Mouse (Mus musculus) ES-Bruce4 (cell line): ENCODE results near the gene Aqp8. TPM values are rescaled to one million over a fixed set of nuclear protein-coding genes. Genes with fewer than 3 reads are reported as not detected.

Experiments used
- H3K27ac ChIP-seq: 2 replicates; pipeline ENCODE4 v1.5.1; 2012; ENCODE audit warnings: low read length, inconsistent platforms; ENCODE audit not compliant: insufficient read depth
- H3K27me3 ChIP-seq: 2 replicates; pipeline ENCODE4 v1.6.1; 2012; ENCODE audit warnings: mild to moderate bottlenecking, low read length, inconsistent platforms; ENCODE audit not compliant: control insufficient read depth, poor library complexity, insufficient read depth, severe bottlenecking
- H3K36me3 ChIP-seq: 2 replicates; pipeline ENCODE4 v1.6.1; 2012; ENCODE audit warnings: inconsistent platforms, mild to moderate bottlenecking, low read length, moderate library complexity; ENCODE audit not compliant: control insufficient read depth, poor library complexity, insufficient read depth, severe bottlenecking
- H3K4me1 ChIP-seq: one replicate; pipeline ENCODE4 v1.8.1; 2011; ENCODE audit warnings: low read length; ENCODE audit not compliant: control insufficient read depth, insufficient read depth
- H3K4me3 ChIP-seq: 2 replicates; pipeline ENCODE4 v1.5.1; 2011; ENCODE audit warnings: low read depth, mild to moderate bottlenecking, low read length
- H3K9ac ChIP-seq: 2 replicates; pipeline ENCODE4 v1.6.1; 2012; ENCODE audit warnings: low read depth, mild to moderate bottlenecking, inconsistent platforms; ENCODE audit not compliant: poor library complexity, severe bottlenecking
- H3K9me3 ChIP-seq: replicated peaks from 2 replicates; pipeline ENCODE4 v1.6.1; 2012; ENCODE audit warnings: mild to moderate bottlenecking, low read length, inconsistent platforms; ENCODE audit not compliant: control insufficient read depth, poor library complexity, insufficient read depth, severe bottlenecking
- CTCF ChIP-seq: IDR thresholded peaks from one replicate; pipeline ENCODE4 v1.8.1; 2011; ENCODE audit warnings: low read depth, low read length
- EP300 ChIP-seq: IDR thresholded peaks from 2 replicates; pipeline ENCODE4 v1.6.1; 2011; ENCODE audit warnings: low read depth, low read length; ENCODE audit not compliant: insufficient read depth
- POLR2A ChIP-seq: IDR thresholded peaks from one replicate; pipeline ENCODE4 v1.8.1; 2011; ENCODE audit warnings: low read length; ENCODE audit not compliant: insufficient read depth
- polyA plus RNA-seq: library from polyadenylated mRNA; stranded (reverse); fragments of >200 nt; gene quantifications from 2 replicates; pipeline ENCODE4 v1.2.4, GENCODE M21; 2011; ENCODE audit warnings: low read depth; ENCODE audit not compliant: missing spikeins, insufficient read depth, insufficient read length

Gene Aqp8
- not detected in 2 replicates for polyA plus RNA-seq

DNA sequence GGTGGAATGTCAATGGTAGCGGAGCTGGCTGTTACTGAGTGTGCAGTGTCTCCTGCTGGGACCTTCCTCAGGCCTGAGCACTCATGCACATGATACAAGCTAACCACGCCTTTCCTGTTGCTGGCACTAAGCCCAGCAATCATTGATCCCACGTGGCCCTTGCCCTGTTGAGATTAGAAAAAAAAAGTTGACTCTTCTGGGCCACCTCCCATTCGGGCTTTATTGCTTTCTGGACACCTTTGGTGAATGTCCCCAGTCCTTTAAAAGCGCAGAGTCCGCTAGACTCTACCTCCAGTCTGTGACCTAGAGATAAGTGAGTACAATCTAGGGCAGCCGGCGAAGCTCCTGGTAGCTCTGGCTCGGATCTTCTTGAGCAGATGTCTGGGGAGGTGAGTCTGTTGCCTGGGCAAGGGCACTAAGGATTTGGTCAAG lies at the start of gene Aqp8:
Gene Aqp8, plus strand, starts transcription at position 222 of the 432 bp plus-strand sequence.
- no peak within 1 kb of the TSS for H3K4me3 ChIP-seq
- H3K4me1 ChIP-seq = no peaks in the 10 kb centered on the region
- H3K9me3 ChIP-seq = no peaks in the 10 kb centered on the region
- no peaks in the 10 kb centered on the region for H3K27me3 ChIP-seq
- no peaks in the 10 kb centered on the region for H3K36me3 ChIP-seq
- no peak within 1 kb of the TSS for H3K27ac ChIP-seq
- no peak within 1 kb of the TSS for H3K9ac ChIP-seq
- TF ChIP-seq CTCF (no peak), POLR2A (no peak), EP300 (no peak)

- Histone ChIP-seq H3K4me3 (no peak overlapping the region), H3K9me3 (no peaks in the 10 kb centered on the region), H3K4me1 (no peaks in the 10 kb centered on the region), H3K27ac (no peak overlapping the region), H3K36me3 (peaks cover 5% of the 10 kb centered on the region), H3K9ac (no peak overlapping the region), H3K27me3 (no peaks in the 10 kb centered on the region)
- TF ChIP-seq POLR2A (no peak), EP300 (no peak), CTCF (no peak)
These were observed 45.3 kb upstream of the Aqp8 start for GRCm38 (mm10) chr7:123416803-123417202.

- TF ChIP-seq CTCF (no peak), POLR2A (no peak), EP300 (no peak)
- Histone ChIP-seq H3K9me3 (no peaks in the 10 kb centered on the region), H3K36me3 (peaks cover 10% of the 10 kb centered on the region), H3K27me3 (no peaks in the 10 kb centered on the region), H3K4me1 (no peaks in the 10 kb centered on the region), H3K4me3 (no peak overlapping the region), H3K9ac (no peak overlapping the region), H3K27ac (no peak overlapping the region)
These were observed 44.4 kb upstream of the Aqp8 start for GRCm38 (mm10) chr7:123417661-123418060.

DNA sequence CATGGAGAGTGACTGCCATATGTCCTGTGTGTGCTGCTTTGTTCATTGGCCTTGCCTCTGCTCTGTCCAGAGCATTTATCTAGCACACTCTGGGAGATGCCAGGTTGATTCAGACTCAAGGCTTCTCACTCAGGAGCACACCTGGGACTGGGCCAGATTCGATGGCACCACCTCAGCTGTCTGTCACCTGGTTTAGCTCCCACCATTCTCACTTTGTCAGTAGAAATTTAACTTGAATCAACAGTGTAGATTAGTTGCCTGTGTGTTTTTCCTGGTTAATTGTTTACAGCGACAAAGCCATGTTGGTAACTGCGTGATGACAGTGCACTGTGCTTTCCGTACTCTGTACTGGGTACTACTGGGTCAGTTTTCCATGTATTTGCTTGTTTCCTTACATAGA lies 42.1 kb upstream of the Aqp8 start:
- no peaks in the 10 kb centered on the region for H3K4me1 ChIP-seq
- H3K27me3 ChIP-seq = no peaks in the 10 kb centered on the region
- TF ChIP-seq CTCF = no peak
- TF ChIP-seq EP300 = no peak
- no peak for TF ChIP-seq POLR2A
- no peaks in the 10 kb centered on the region for H3K9me3 ChIP-seq
- H3K4me3 ChIP-seq = no peak overlapping the region
- no peak overlapping the region for H3K9ac ChIP-seq
- peaks cover 17% of the 10 kb centered on the region for H3K36me3 ChIP-seq
- no peak overlapping the region for H3K27ac ChIP-seq

GRCm38 (mm10) chr7:123421958-123422357 lies 40.1 kb upstream of the Aqp8 start:
- Histone ChIP-seq H3K36me3 (peaks cover 17% of the 10 kb centered on the region), H3K27me3 (no peaks in the 10 kb centered on the region), H3K4me1 (no peaks in the 10 kb centered on the region), H3K4me3 (no peak overlapping the region), H3K27ac (no peak overlapping the region), H3K9me3 (no peaks in the 10 kb centered on the region), H3K9ac (no peak overlapping the region)
- no peak for TF ChIP-seq CTCF
- TF ChIP-seq EP300 = no peak
- TF ChIP-seq POLR2A = no peak

DNA sequence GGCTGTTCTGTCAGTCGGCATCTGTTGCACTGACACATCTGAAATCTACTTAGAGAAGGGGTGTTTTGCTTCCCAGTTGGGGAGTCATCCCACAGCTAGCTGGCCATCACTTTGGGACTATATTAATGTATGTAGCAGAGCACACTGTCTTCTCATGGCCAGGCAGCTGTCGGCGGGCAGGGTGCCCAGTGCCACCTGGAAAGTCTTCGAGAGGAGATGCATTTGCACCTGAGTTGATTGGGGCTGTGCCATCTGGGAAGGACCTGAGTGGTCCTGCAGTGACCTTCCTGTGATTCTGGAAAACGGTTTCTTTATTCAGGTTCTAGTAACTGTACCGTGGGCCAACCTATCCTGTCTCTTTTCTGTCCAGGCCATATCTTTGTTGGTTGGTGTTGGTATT lies 37.8 kb upstream of the Aqp8 start:
- Histone ChIP-seq H3K36me3 (peaks cover 19% of the 10 kb centered on the region), H3K27ac (no peak overlapping the region), H3K9me3 (no peaks in the 10 kb centered on the region), H3K4me1 (no peaks in the 10 kb centered on the region), H3K27me3 (no peaks in the 10 kb centered on the region), H3K9ac (no peak overlapping the region), H3K4me3 (no peak overlapping the region)
- no peak for TF ChIP-seq CTCF
- TF ChIP-seq POLR2A = no peak
- TF ChIP-seq EP300 = no peak
